Mouse (Mus musculus): ENCODE measurements around the gene Plppr2. TPM values are rescaled to one million over a fixed set of nuclear protein-coding genes. Genes with fewer than 3 reads are reported as not detected.

Gene Plppr2
- total and polyA plus RNA-seq, 3 experiments, result 0.44 to 5.8 (median 5.3) TPM

- ATAC-seq (ENCODE audit: extremely low read depth, insufficient number of reproducible peaks, low FRiP score, poor library complexity, severe bottlenecking) (no peak), DNase-seq (ENCODE audit: low spot score) (no peak)
- no peaks in the 10 kb centered on the region; the same call in 1 of the 2 replicates for H3K4me1 ChIP-seq (ENCODE audit: insufficient read depth, low read depth, low read length)
- H3K4me3 ChIP-seq (ENCODE audit: low read depth, low read length), result no peak overlapping the region
- H3K36me3 ChIP-seq (replicated peaks), result no peaks in the 10 kb centered on the region
- H3K27me3 ChIP-seq (ENCODE audit: insufficient read depth, low read length), result peaks cover 28% of the 10 kb centered on the region
- TF ChIP-seq TAL1 (conservative IDR thresholded peaks at IDR 0.05; ENCODE audit: low read depth, low read length) (no peak), POLR2AphosphoS5 (IDR thresholded peaks at IDR 0.05; ENCODE audit: insufficient replicate concordance, low read depth, low read length) (no peak), GATA1 (IDR thresholded peaks at IDR 0.05; ENCODE audit: borderline replicate concordance, low read length) (no peak), GATA2 (IDR thresholded peaks at IDR 0.05; ENCODE audit: borderline replicate concordance, low read depth, low read length) (no peak), CTCF (IDR thresholded peaks at IDR 0.05; ENCODE audit: low read depth, low read length) (no peak)
- H3K9me3 ChIP-seq (replicated peaks), result no peaks in the 10 kb centered on the region
Measured at GRCm38 (mm10) chr9:21976626-21977175, 39.9 kb downstream of the Plppr2 start.

DNA sequence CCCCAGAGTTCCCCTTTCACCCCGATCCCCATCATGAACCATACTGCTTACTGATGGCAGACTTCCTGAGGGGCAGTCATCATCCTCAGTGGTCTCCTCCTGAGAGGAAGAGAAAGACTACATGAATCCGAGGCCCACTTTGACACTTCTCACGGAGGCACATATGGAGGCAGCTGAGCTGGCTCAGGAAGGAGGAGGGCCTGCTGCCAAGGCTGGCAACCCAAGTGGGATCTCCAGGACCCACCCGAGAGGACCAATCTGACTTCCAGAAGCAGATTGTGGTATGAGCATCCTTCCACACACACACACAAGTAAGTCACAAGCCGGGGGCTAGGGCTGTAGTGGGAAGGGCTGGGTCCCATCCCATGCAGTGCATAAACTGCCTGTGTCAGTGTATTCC lies 40.5 kb downstream of the Plppr2 start:
- H3K9me3 ChIP-seq (replicated peaks), result no peaks in the 10 kb centered on the region
- ATAC-seq (ENCODE audit: extremely low read depth, insufficient number of reproducible peaks, low FRiP score, poor library complexity, severe bottlenecking) (no peak), DNase-seq (ENCODE audit: low spot score) (no peak)
- H3K36me3 ChIP-seq (replicated peaks), result no peaks in the 10 kb centered on the region
- no peak overlapping the region for H3K4me3 ChIP-seq (ENCODE audit: low read depth, low read length)
- no peak for TF ChIP-seq TAL1 (conservative IDR thresholded peaks at IDR 0.05; ENCODE audit: low read depth, low read length)
- TF ChIP-seq CTCF (IDR thresholded peaks at IDR 0.05; ENCODE audit: low read depth, low read length), result no peak
- no peak for TF ChIP-seq GATA1 (IDR thresholded peaks at IDR 0.05; ENCODE audit: borderline replicate concordance, low read length)
- TF ChIP-seq GATA2 (IDR thresholded peaks at IDR 0.05; ENCODE audit: borderline replicate concordance, low read depth, low read length), result no peak
- peaks cover 23% of the 10 kb centered on the region; the same call in 1 of the 2 replicates for H3K27me3 ChIP-seq (ENCODE audit: insufficient read depth, low read length)
- no peaks in the 10 kb centered on the region; the same call in 1 of the 2 replicates for H3K4me1 ChIP-seq (ENCODE audit: insufficient read depth, low read depth, low read length)

DNA sequence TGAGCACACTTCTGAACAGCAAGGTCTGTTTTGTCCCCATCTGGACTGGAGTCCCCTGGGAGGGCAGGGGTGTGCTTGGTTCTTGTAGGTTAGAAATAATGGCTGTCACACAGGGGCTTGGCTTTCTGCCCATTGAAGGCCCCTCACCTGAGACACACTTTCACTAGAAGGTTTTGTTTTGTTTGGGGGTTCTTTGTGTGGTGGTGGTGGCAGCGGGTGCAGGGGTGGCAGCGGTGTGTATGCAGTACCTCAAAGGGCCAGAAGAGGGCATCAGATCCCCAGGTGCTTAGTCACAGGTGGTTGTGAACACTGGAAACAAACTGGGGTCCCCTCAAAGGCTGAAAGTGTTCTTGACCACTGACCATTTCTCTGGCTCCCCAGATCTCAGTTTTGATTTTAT lies 41.1 kb downstream of the Plppr2 start:
- H3K27me3 ChIP-seq (ENCODE audit: insufficient read depth, low read length), result peaks cover 26% of the 10 kb centered on the region
- H3K4me1 ChIP-seq (ENCODE audit: insufficient read depth, low read depth, low read length), result no peaks in the 10 kb centered on the region; the same call in 1 of the 2 replicates
- DNase-seq (ENCODE audit: low spot score), result peak; percentile 43
- no peak for ATAC-seq (ENCODE audit: extremely low read depth, insufficient number of reproducible peaks, low FRiP score, poor library complexity, severe bottlenecking)
- H3K9me3 ChIP-seq (replicated peaks), result no peaks in the 10 kb centered on the region
- TF ChIP-seq GATA2 (IDR thresholded peaks at IDR 0.05; ENCODE audit: borderline replicate concordance, low read depth, low read length) (no peak), CTCF (IDR thresholded peaks at IDR 0.05; ENCODE audit: low read depth, low read length) (peak; percentile 79), TAL1 (conservative IDR thresholded peaks at IDR 0.05; ENCODE audit: low read depth, low read length) (no peak)
- no peaks in the 10 kb centered on the region for H3K36me3 ChIP-seq (replicated peaks)
- H3K4me3 ChIP-seq (ENCODE audit: low read depth, low read length), result no peak overlapping the region

GRCm38 (mm10) chr9:21978398-21979128 lies 41.7 kb downstream of the Plppr2 start:
- DNase-seq (ENCODE audit: low spot score) (no peak), ATAC-seq (ENCODE audit: extremely low read depth, insufficient number of reproducible peaks, low FRiP score, poor library complexity, severe bottlenecking) (no peak)
- Histone ChIP-seq H3K4me1 (ENCODE audit: insufficient read depth, low read depth, low read length) (no peaks in the 10 kb centered on the region; the same call in 1 of the 2 replicates), H3K36me3 (replicated peaks) (no peaks in the 10 kb centered on the region), H3K27me3 (ENCODE audit: insufficient read depth, low read length) (peaks cover 29% of the 10 kb centered on the region), H3K4me3 (ENCODE audit: low read depth, low read length) (no peak overlapping the region), H3K9me3 (replicated peaks) (no peaks in the 10 kb centered on the region)
- TF ChIP-seq GATA2 (IDR thresholded peaks at IDR 0.05; ENCODE audit: borderline replicate concordance, low read depth, low read length) (no peak), POLR2AphosphoS5 (IDR thresholded peaks at IDR 0.05; ENCODE audit: insufficient replicate concordance, low read depth, low read length) (no peak), TAL1 (conservative IDR thresholded peaks at IDR 0.05; ENCODE audit: low read depth, low read length) (no peak), GATA1 (IDR thresholded peaks at IDR 0.05; ENCODE audit: borderline replicate concordance, low read length) (no peak), CTCF (IDR thresholded peaks at IDR 0.05; ENCODE audit: low read depth, low read length) (no peak)

GRCm38 (mm10) chr9:21983911-21984310 lies 47.1 kb downstream of the Plppr2 start:
- Histone ChIP-seq H3K27me3 (ENCODE audit: insufficient read depth, low read length) (peaks cover 56% of the 10 kb centered on the region), H3K36me3 (replicated peaks) (no peaks in the 10 kb centered on the region), H3K9me3 (replicated peaks) (no peaks in the 10 kb centered on the region), H3K4me1 (ENCODE audit: insufficient read depth, low read depth, low read length) (no peaks in the 10 kb centered on the region; the same call in 1 of the 2 replicates), H3K4me3 (ENCODE audit: low read depth, low read length) (no peak overlapping the region)
- DNase-seq (ENCODE audit: low spot score) (no peak), ATAC-seq (ENCODE audit: extremely low read depth, insufficient number of reproducible peaks, low FRiP score, poor library complexity, severe bottlenecking) (no peak)
- no peak for TF ChIP-seq TAL1 (conservative IDR thresholded peaks at IDR 0.05; ENCODE audit: low read depth, low read length)

DNA sequence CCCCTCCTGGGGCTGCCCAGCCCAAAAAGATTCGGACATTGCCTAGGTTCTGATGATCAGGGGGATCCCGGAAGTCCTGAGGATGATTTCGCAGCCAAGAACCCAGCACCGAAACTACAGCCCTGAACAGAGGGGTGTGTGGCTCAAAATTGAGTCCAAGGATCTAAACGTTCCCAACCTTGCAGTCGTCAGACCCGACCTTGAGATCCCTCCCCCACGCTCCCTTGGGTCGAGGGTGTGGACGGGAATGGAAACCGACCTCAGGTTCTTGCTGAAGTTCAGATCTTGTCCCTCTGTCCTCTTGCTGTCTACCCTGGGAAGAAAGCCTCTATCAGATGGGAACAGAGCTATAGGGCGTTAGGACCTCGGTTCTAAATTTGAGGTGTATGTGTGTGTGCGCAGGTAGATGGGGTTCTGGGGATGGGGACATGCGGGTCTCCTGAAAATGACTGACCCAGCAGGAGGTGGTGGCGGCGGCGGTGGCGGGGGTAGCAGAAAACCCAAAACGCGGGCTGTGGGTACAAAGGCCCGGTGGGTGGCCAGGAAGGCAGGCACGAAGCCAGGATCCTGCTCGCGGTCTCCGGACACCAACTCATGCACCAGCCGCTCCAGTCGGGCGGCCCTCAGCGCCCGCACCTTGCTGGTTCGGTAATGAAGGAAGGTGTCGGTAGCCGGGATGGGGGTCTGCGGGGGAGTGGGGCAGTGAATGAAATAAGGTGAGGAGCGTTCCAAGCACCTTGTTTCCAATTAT lies 50.9 kb downstream of the Plppr2 start:
- TF ChIP-seq POLR2AphosphoS5 (IDR thresholded peaks at IDR 0.05; ENCODE audit: insufficient replicate concordance, low read depth, low read length), result no peak
- no peak for TF ChIP-seq GATA2 (IDR thresholded peaks at IDR 0.05; ENCODE audit: borderline replicate concordance, low read depth, low read length)
- TF ChIP-seq TAL1 (conservative IDR thresholded peaks at IDR 0.05; ENCODE audit: low read depth, low read length), result no peak
- TF ChIP-seq GATA1 (IDR thresholded peaks at IDR 0.05; ENCODE audit: borderline replicate concordance, low read length), result no peak
- TF ChIP-seq CTCF (IDR thresholded peaks at IDR 0.05; ENCODE audit: low read depth, low read length), result no peak
- Histone ChIP-seq H3K4me1 (ENCODE audit: insufficient read depth, low read depth, low read length) (no peaks in the 10 kb centered on the region; the same call in 1 of the 2 replicates), H3K36me3 (replicated peaks) (no peaks in the 10 kb centered on the region), H3K4me3 (ENCODE audit: low read depth, low read length) (no peak overlapping the region), H3K9me3 (replicated peaks) (no peaks in the 10 kb centered on the region), H3K27me3 (ENCODE audit: insufficient read depth, low read length) (peaks cover 75% of the 10 kb centered on the region)
- no peak for DNase-seq (ENCODE audit: low spot score)
- no peak for ATAC-seq (ENCODE audit: extremely low read depth, insufficient number of reproducible peaks, low FRiP score, poor library complexity, severe bottlenecking)

All from G1E (cell line).